Mouse (Mus musculus) v-Abl transformed pro-B cells (cell line): ENCODE data around the gene Paqr4.

ENCODE experiments used
- in situ Hi-C, 2 experiments: fragments of 400-800 bp; cut with MboI; formaldehyde crosslinking; loops; one replicate each; pipeline ENCODE4 v1.15.1; 2025; ENCODE audit not compliant: unreplicated experiment in 2 of 2

Paqr4 gene

DNA sequence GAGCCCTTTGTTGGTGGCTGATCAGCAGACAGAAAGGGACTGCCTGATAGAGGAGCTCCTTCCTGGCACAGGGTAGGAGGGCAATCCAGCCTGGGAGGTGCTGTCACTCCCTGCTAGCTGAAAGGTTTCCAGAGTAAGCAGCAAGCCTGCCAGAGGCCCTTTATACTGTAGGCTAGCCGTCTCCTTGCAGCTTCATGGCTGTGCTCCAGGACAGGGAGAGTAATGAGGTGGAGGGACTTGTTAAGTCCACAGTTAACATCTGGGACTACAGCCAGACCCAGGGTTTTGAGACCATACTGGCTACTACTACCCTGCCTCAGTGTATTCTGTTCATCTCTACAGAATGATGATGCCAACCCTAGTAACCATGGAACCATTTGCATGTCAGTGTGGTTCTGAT lies 6.3 kb downstream of the Paqr4 start:
- in situ Hi-C loops, result no loop called here

DNA sequence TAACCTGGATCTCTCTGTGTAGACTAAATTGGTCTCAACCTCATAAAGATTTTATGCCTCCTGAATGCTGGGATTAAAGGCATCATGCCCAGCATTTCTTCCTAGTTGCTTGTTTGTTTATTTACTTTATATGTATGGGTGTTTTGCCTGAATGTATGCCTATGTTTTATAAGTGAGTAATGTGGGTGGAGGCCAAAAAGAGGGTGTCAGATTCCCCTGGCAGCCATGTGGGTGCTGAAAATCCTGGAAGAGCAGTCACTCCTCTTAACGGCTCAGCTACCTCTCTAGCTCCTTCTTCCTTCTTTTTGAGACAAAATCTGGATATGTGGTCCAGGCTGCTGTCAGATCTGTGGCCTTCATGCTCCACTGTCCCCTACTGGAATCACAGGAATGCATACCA lies 10.2 kb downstream of the Paqr4 start:
- in situ Hi-C loops, result no loop called here

DNA sequence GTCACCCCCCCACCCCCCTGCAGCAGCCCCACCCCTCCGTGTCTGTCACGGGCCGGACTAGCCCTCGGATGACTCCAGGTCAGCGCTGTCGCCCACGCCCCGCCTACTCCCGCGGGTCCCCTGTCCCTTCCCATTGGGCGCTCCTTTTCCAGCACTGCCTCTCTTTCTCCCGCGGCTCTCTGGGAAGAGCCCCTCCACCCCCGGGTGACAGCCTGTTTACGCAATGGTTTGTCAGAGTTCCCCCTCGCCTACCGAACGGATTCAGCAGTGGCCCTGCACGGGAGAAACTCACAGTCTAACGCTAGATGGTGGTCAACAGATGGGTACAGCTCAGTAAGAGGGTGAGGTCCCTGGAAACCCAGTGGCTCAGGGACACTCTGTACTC lies 13.9 kb downstream of the Paqr4 start:
- in situ Hi-C loops, result no loop called here

DNA sequence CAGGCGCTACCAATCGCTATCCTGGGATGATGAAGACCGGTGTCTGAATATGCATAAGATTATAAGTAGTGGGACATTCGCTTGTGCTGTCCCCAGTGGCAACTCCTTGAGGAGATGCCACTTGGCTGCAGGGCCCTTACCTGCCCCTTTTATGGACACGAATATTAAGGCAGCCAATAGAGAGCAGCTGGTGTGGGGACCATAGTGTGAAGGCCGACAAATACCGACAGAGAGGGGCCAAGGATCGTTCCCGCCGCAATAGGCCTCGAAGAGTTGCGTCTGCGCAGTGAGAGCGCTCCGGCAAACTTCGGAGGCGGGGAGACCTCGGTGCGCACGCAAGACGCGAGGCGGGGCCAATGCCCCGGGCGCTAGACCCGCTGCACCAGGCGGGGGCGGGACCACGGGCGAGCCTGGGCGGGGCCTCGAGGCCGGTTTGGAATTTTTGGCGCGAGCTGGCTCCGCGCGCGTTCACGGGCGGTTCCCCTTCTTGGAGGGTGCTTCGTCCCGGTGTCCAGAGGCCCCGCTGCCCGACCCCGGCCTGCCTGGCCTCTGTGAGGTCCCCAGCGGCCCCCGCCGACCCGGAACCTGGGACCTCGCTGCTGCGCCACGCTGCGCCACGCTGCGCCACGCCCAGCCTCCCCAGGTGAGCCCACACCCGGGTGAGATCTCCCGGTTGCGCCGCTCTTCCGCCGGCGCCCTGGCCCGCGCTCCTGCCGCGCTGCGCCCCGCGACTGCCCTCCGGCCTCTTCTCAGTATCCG lies 14.5 kb downstream of the Paqr4 start, which contains the start of gene Pkmyt1:
Pkmyt1 (plus strand) TSS at position 338 of the 759 bp plus-strand sequence.
- in situ Hi-C loops, result no loop called here

DNA sequence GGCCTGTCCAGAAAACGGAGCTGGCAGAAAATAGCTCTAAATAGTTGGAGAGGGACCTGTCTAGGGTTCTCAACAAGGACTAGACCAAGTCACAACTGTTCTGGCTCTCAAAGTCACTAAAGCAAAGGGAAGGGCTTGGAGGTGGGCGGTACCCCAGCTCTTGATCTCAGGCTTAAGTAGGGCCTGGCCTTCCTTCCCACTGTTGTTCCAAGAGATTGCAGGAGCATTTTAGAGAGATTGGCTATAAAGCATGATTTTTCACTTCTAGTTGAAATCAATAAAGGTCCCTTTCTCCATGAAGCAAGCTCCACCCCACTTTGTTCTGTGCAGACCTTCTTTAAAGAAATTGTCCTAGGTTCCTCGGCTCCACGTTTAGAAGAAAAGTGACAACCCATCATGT lies 15.2 kb downstream of the Paqr4 start:
- in situ Hi-C loops, result no loop called here

DNA sequence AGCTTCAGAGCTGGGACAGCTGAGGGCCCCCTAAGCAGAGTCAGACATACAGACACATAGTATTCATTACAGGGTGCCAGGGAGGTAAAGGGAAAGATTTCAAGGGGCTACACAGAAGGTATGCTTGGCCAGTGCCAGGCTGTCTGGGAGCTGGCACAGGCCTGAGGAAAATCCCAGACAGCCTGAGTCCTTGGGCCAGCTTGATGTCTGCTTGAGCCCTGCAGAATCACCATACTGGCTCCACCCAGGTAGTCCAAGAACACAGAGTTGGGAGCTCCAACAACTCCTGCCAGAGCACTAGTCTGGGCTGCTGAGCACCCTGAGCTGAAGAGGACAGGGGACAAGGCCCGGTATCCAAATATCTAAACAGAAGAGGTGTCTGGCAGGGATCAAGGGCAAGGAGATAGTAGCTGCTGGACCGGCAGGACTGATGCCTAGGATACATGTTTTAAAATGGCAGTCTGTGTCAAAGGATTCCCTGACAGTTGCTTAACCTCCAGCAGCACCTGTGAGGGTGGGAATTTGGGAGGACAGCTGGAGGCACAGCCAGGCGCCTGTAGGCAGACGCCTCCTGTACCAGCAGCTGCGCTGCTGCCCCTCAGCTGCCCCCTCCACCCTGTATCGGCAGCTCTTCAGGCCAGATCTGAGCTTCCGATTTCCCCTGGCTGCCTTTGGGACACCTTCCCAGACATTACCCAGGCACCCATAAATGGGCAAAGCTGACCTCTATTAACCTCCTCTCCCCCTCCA lies 18.1 kb downstream of the Paqr4 start, which contains the start of gene 1520401A03Rik:
1520401A03Rik (minus strand) TSS at position 408 of the 750 bp plus-strand sequence.
- in situ Hi-C loops, result no loop called here

DNA sequence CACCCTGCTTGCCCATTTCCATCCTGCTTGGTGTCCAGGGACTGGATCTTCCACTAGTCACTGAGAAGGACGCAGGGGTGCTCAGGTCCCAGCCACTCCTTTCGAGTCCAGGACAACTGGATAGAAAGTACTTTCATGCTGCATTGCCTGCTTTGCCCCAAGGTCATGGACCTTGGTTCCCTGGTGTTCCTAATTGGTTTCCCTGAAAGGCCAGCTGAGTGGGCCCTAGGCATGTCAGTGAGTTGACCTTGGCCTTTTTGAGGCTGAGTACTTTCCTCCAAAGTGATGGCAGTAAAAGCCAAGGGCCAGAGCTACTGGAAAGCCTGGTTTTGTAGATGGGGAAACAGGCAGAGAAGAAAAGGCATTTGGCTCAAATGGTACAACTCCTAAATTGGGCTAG lies 18.8 kb downstream of the Paqr4 start:
- in situ Hi-C loops, result no loop called here

DNA sequence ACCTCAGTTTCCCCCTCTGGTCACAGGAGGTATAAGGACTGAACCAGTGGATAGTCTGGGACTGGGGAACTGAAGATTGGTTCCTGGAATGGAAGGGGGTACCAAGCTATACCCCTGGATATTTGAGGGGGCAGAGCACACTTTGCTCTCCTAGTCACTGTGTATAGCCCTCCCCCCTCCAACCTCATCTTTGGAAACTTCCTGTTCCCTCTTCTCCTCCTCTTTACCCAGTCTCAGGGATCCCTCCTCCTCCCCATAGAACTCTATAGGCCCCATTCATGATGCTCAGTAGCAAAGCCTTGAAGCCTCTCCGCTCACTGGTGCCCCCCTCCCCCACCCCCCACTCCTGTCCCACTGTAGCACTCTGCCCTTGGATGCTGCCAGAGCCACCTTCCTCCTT lies 21.2 kb downstream of the Paqr4 start:
- in situ Hi-C loops, result no loop called here

DNA sequence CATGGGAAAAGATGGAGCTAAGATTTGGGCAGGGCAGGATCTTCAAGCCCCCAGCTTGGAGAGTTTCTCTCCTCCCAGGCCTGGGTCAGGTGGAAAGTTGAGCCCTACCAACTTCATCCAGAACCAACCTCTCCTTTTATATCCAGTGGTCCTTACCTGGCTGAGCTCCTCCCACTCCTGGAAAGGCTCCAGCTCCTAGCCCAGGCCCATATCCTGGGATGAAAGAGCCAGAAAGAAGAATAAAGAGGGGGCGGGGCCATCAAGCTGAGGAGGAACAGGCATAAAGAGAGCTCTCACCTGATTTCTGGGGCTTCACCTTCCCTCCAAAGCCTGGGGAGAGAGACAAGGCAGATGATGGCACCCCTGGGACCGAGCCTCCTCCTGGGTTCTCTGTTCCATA lies 23.7 kb downstream of the Paqr4 start:
- in situ Hi-C loops, result no loop called here

DNA sequence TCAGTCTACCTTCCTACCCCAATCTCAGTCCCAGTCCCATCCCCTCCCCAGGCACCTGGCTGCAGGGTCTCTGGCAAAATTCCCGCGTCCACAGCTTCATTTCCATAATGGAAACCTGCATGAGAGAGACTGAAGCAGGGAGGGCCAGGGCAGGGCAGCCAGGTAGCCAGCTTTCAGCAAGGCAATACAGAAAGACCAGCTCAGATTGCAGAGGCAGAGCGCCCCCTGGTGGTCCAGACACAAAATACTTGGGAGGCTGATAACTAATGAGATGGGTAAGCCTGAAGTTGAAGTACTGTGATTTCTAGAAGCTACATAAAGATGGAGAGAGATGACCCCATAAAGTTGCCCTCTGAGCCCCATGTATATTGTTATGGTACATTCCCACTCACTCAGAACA lies 34.5 kb downstream of the Paqr4 start:
- in situ Hi-C loops, result loop anchor here (5.0 to 10.0 kb wide), 3 partner anchors 44 to 134 kb away; partner anchors contain the start of gene Bicdl2 (in 1 of the 2)

DNA sequence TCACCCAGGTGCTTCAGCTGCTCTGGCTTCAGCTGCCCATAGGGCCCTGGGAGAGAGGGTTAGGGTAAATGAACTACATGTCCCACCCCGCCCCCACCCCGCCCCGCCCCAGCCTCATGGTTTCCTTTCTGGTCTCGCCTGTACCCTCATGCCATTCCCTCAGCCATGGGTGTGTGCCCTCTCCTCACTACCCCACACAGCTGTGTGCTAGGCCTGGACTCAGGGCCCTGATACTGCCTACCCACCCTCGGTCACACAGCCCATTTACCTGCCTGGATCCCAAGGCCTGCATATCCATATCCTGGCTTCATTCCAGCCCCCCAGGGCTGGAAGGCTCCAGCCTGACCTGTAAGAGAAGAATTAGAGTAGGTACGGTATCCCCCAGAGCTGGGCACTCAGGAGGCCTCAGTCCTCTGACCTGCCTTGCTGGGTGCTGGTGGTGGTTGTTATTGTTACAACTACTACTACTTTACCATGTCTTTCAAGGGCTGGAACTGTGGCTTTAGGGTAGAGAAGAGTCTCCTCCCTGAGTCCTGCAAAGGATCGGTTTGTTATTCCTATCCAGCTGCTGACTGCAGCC lies 35.1 kb downstream of the Paqr4 start:
- in situ Hi-C loops, result loop anchor here (5.0 to 10.0 kb wide), 3 partner anchors 43 to 133 kb away; partner anchors contain the start of gene Bicdl2 (in 1 of the 2)

DNA sequence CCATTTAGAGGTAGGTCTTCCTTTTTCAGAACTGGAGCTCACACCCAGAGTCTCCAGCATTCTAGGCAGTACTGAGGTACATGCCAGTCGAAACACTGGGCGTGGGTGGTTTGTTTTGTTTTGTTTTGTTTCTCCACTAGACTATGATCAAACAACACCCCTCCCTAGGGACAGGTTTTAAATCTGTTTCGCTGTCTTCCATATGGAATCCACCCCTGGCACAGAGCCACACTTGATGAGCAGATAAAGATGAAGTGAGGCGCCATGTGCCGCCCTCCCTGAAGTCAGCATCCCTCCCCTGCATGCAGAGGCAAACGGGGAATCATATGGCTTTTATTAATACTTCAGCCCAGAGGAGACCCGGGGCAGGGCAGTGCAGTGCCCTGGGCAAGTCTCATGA lies 35.9 kb downstream of the Paqr4 start:
- in situ Hi-C loops, result loop anchor here (5.0 to 10.0 kb wide), 3 partner anchors 42 to 132 kb away; partner anchors contain the start of gene Bicdl2 (in 1 of the 2)

DNA sequence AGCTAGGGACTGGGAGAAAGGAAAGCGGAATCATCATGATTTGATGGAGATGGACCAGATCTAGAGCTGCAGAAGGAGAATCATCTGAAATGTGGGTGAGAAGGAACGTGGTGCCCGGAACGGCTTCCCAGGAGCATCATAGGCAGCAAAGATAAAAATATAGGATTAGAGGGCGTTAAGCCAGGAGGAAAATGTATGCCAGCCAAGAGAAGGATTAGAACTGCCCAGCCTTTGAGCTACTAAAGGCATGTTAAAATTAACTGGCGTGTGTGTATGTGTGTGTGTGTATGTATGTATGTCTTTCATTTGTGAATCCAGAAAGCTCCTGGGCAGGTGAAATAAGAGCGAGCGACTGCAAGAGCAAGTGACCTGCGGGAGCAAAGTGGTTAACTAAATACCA lies 37.4 kb downstream of the Paqr4 start:
- in situ Hi-C loops, result loop anchor here in 1 of 2 experiments (10.0 kb wide), 1 partner anchor 128 kb away; no protein-coding TSS in a partner anchor

DNA sequence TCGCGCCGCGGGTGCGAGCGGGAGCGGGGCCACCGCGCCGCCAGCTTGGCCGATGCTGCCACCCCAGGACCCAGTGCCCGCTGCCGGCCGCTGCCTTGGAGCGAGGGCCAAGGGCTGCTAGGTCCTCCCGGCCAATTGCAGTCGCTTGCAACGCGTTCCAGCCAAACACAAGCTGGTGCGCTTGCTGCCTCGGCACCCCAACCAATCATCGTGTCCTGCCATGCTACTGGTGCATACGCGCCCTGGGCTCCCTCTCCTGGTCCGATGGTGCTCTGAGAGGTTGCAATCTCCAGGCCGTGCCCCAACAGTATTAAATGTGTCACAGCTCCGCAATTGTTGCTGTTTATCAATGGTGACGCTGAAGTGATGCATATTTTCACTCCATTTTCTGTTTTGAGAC lies 40.6 kb downstream of the Paqr4 start:
- in situ Hi-C loops, result loop anchor here in 1 of 2 experiments (10.0 kb wide), 1 partner anchor 125 kb away; no protein-coding TSS in a partner anchor

DNA sequence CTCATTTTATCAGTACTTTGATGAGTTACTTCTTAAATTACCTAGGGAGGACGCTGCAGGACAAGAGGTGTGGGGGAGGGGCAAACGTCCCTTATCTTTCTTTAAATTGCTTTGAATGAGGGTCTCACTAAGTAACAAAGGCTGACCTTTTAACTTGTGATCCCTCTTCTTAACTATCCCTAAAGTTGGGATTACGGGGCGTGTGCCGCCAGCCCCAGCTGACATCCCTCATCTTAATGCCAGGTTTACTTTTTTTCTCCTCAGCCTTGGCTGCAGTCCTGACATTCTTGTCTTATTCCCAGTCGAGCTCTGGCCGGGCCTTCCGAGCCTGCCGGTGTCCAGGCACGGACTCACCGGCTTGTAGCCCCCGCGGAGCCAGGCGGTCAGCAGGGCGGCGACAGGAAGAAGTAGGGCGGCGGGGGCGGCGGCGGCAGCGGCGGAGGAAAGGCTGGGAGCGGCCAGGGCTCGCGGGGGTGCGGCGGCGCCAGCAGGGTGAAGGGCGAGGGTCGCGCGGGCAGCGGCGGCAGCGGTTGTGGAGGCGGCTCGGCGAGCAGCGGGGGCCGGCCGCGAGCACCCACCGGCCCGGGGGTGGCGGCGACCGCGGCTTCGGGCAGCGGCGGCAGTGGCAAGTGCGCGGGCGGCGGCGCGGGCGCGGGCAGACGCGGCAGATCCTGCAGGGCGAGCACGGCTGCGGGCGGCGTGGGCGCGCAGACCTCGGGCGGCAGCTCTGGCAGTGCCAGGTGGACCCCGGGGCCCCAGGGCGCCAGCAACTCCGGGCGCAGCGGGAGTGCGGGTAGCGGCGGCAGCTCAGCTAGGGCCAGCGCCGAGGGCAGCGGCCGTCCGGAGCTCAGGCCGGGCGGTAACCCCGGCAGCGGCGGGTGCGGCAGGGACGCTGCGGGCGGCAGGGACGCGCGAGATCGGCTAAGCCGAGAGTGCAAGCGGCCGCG lies 41.3 kb downstream of the Paqr4 start:
- in situ Hi-C loops, result loop anchor here in 1 of 2 experiments (10.0 kb wide), 1 partner anchor 125 kb away; no protein-coding TSS in a partner anchor

DNA sequence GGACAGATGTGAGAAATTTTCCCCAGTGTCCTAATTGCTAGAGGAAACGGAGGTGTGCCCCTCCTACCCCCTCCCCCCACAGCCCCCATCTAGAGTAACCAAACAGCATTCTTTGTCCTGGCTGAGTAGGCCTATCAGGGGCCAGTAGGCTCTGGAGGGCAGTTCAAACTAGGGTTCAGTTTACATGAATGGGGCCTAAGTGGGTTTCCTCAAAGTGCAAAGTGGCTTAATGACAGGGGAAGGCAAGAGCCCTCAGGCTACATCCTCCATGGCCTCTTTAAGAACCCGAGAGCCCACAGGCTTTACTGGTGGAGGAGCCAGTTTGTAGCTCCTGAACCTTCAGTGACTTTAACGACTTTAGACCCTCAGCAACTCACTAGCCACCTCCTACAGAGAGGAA lies 44.9 kb downstream of the Paqr4 start:
- in situ Hi-C loops, result no loop called here

DNA sequence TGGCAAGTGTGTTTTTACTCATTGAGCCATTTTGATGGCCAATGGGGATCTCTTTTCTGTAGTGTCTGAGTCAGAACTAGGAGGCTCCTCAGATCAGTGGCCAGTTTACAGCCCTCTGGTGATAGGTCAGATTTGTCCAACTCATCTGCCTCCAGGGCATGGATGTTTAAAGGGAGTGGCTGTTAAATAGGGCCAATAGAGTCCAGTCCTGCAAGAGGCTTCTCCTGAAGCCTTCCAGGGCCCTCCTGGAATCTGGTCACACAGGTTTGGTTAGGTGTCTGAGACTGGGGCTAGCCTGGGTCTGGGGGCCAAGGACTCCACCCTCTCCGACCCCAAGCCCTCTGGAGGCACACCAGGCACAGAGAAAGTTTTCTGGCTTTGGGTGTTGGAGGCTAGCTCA lies 46.2 kb downstream of the Paqr4 start:
- in situ Hi-C loops, result no loop called here
